Mouse (Mus musculus): ENCODE results near the gene Lmntd1. TPM values are rescaled to one million over a fixed set of nuclear protein-coding genes. Genes with fewer than 3 reads are reported as not detected.

The Lmntd1 gene
- polyA plus RNA-seq, 1 experiment, result 0.38 TPM

DNA sequence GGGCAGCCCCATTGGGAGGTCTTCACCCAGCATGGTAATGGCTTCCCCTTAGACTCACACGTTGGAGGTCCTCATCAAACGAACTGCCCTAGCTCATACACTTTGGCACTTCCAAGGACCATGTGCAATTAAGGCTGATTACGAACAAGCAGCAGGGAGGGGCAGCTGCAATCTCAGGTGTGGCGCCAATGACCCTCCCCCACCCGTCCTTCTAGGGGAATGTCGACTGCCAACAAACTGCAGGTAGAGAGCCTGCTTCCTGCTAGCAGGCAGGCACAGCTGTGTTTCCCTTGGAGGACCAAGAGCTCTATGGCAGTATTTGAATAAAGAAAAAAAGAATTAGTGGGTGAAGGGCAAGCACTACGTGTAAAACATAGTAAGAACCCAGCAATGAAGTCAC is 289.6 kb downstream of the Lmntd1 start:
- no peak for DNase-seq

DNA sequence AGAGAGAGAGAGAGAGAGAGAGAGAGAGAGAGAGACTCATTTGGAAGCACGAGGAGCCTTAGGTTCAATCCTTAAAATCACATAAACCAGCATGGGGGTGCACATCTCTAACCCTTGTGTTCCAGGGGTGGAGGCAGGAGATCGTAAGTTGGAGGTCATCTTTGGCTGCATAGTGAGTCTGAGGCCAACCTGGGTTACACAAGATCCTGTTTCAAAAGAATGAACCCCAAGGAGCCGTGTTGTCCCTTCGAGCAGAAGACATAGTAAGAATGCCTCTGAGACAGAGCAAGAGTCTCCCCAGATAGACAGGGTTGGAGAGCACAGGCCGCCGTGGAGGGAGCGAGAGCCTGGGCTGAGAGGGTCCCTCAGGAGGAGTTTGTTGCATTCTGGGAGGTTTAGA is 291.9 kb downstream of the Lmntd1 start:
- no peaks in the 10 kb centered on the region for H3K4me1 ChIP-seq (replicated peaks; ENCODE audit: control insufficient read depth, insufficient read depth, low read length)
- H3K27ac ChIP-seq (ENCODE audit: control insufficient read depth, insufficient read depth, low read length), result no peak overlapping the region

More for the DNA sequence above, 289.6 kb downstream of the Lmntd1 start:
- no peaks in the 10 kb centered on the region for H3K4me1 ChIP-seq (replicated peaks; ENCODE audit: control insufficient read depth, insufficient read depth, low read length)
- no peak for TF ChIP-seq CTCF (IDR thresholded peaks at IDR 0.05; ENCODE audit: borderline replicate concordance, control insufficient read depth, extremely low read depth, insufficient read depth, low read length, poor library complexity)
- no peak for TF ChIP-seq POLR2A (IDR thresholded peaks at IDR 0.05; ENCODE audit: control insufficient read depth, extremely low read depth, insufficient read depth, low read length, poor library complexity)
- H3K4me3 ChIP-seq (ENCODE audit: control insufficient read depth, insufficient read depth, low read length), result no peak overlapping the region
- no peak overlapping the region for H3K27ac ChIP-seq (ENCODE audit: control insufficient read depth, insufficient read depth, low read length)
- no peaks in the 10 kb centered on the region for H3K36me3 ChIP-seq (ENCODE audit: control insufficient read depth, insufficient read depth, low read length)
- 79% methylated on average over 7 of the region's 7 CpGs for WGBS
- H3K27me3 ChIP-seq (ENCODE audit: control insufficient read depth, insufficient read depth, low read length), result no peaks in the 10 kb centered on the region

GRCm38 (mm10) chr6:145320156-145320555 is 294.0 kb downstream of the Lmntd1 start:
- no peak overlapping the region for H3K4me3 ChIP-seq (ENCODE audit: control insufficient read depth, insufficient read depth, low read length)
- TF ChIP-seq CTCF (IDR thresholded peaks at IDR 0.05; ENCODE audit: borderline replicate concordance, control insufficient read depth, extremely low read depth, insufficient read depth, low read length, poor library complexity) (no peak), POLR2A (IDR thresholded peaks at IDR 0.05; ENCODE audit: control insufficient read depth, extremely low read depth, insufficient read depth, low read length, poor library complexity) (no peak)
- DNase-seq, result no peak
- H3K27me3 ChIP-seq (ENCODE audit: control insufficient read depth, insufficient read depth, low read length), result no peaks in the 10 kb centered on the region
- H3K36me3 ChIP-seq (ENCODE audit: control insufficient read depth, insufficient read depth, low read length), result no peaks in the 10 kb centered on the region
- WGBS, result 95% methylated on average over 10 of the region's 10 CpGs
- H3K27ac ChIP-seq (ENCODE audit: control insufficient read depth, insufficient read depth, low read length), result no peak overlapping the region
- no peaks in the 10 kb centered on the region for H3K4me1 ChIP-seq (replicated peaks; ENCODE audit: control insufficient read depth, insufficient read depth, low read length)

More for the DNA sequence above, 291.9 kb downstream of the Lmntd1 start:
- H3K36me3 ChIP-seq (ENCODE audit: control insufficient read depth, insufficient read depth, low read length), result no peaks in the 10 kb centered on the region
- WGBS, result 95% methylated on average over 7 of the region's 7 CpGs
- DNase-seq, result no peak
- H3K27me3 ChIP-seq (ENCODE audit: control insufficient read depth, insufficient read depth, low read length), result no peaks in the 10 kb centered on the region
- no peak overlapping the region for H3K4me3 ChIP-seq (ENCODE audit: control insufficient read depth, insufficient read depth, low read length)
- no peak for TF ChIP-seq POLR2A (IDR thresholded peaks at IDR 0.05; ENCODE audit: control insufficient read depth, extremely low read depth, insufficient read depth, low read length, poor library complexity)
- TF ChIP-seq CTCF (IDR thresholded peaks at IDR 0.05; ENCODE audit: borderline replicate concordance, control insufficient read depth, extremely low read depth, insufficient read depth, low read length, poor library complexity), result no peak

Other genes with a start within 250 kb of the Lmntd1 start
- 0.15 and 0.61 TPM in 2 replicates for gene Tuba3b, start 1.4 kb upstream of the Lmntd1 start, polyA plus RNA-seq (2012; rRNA removed)
- gene Rassf8, start 132.4 kb upstream of the Lmntd1 start, polyA plus RNA-seq (2012; rRNA removed), result 3.0 and 5.3 TPM in 2 replicates